Mouse (Mus musculus): Measurements from ENCODE around the gene Slx1b. TPM values are rescaled to one million over a fixed set of nuclear protein-coding genes. Genes with fewer than 3 reads are reported as not detected.
"Not testable (repeated sequence)": the region's sequence is repeated elsewhere in the genome, so short reads cannot be mapped to it uniquely, and the experiment has no call there.

The Slx1b gene
- 21.0 and 21.1 TPM in 2 replicates for polyA plus RNA-seq (2015; fragmentation: Nextera tagmentation; extraction: Ambion mirVana)

- Histone ChIP-seq H3K9ac (replicated peaks) (peak within 1 kb of the TSS; percentile 80), H3K4me2 (replicated peaks) (peak within 1 kb of the TSS; percentile 97), H3K27me3 (no peaks in the 10 kb centered on the region), H3K4me3 (replicated peaks) (peak within 1 kb of the TSS; percentile 69), H3K36me3 (peaks cover 45% of the 10 kb centered on the region), H3K27ac (peak within 1 kb of the TSS; percentile 95), H3K9me3 (no peaks in the 10 kb centered on the region), H3K4me1 (replicated peaks) (peaks cover 45% of the 10 kb centered on the region)
- ATAC-seq = peak; percentile 97
- whole genome bisulfite sequencing = under 1% methylated on average over 40 of the region's 40 CpGs
These were observed at the start of gene Slx1b for GRCm38 (mm10) chr7:126695631-126696207. Gene Slx1b, minus strand, starts transcription at chr7:126695784.

DNA sequence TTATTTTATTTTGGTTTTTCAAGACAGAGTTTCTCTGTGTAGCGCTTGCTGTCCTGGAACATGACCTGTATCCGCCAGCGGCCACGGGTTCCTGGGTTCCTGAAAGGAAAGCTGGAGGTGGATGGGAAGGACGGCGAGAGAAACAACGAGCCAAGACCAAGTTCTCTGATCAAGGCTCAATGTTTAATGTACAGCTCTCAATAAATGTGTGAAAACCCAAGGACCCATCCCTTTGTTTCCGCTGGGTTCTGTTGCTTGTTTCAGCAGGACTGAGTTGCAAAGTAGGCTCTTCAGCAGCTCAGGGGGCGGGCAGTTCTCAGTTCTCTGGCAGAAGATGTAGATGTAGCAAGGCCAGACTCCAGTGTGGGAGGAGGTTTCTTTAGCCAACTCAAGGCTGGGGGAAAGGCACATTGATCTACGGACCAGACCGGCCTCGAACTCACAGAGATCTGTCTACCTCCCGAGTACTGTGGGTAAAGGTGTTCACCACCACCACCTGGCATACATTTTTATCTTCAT lies 46.4 kb upstream of the Slx1b start:
- H3K9me3 ChIP-seq = no peaks in the 10 kb centered on the region
- no peak overlapping the region for H3K27ac ChIP-seq
- H3K4me1 ChIP-seq (replicated peaks) = peaks cover 9% of the 10 kb centered on the region; the same call in 1 of the 2 replicates
- no peak overlapping the region for H3K4me2 ChIP-seq (replicated peaks)
- no peak for ATAC-seq
- H3K36me3 ChIP-seq = no peaks in the 10 kb centered on the region
- no peak overlapping the region for H3K4me3 ChIP-seq (replicated peaks)
- no peaks in the 10 kb centered on the region for H3K27me3 ChIP-seq
- WGBS = 93% methylated on average over 13 of the region's 13 CpGs
- H3K9ac ChIP-seq (replicated peaks) = no peak overlapping the region

DNA sequence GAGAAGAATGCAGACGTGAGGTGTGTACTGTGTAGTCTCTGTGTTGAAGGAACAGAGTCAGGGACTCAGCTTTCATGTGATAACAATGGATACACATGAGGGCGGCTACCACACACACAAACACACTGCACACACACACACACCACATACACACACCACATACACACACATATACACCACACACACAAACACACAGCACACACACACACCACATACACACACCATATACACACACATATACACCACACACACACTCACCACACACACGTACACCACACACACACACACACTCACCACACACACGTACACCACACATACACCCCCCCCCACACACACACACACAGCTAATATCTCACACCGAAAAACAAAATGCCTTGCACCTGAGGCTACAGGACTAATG lies 45.9 kb upstream of the Slx1b start:
- Histone ChIP-seq H3K4me3 (replicated peaks) (no peak overlapping the region), H3K36me3 (no peaks in the 10 kb centered on the region), H3K4me2 (replicated peaks) (no peak overlapping the region), H3K9me3 (no peaks in the 10 kb centered on the region), H3K27me3 (no peaks in the 10 kb centered on the region), H3K9ac (replicated peaks) (no peak overlapping the region), H3K27ac (no peak overlapping the region), H3K4me1 (replicated peaks) (peaks cover 9% of the 10 kb centered on the region; the same call in 1 of the 2 replicates)
- no peak for ATAC-seq
- WGBS = 85% methylated on average over 5 of the region's 5 CpGs

GRCm38 (mm10) chr7:126740977-126741376 lies 45.4 kb upstream of the Slx1b start:
- Histone ChIP-seq H3K4me2 (replicated peaks) (no peak overlapping the region), H3K4me3 (replicated peaks) (no peak overlapping the region), H3K4me1 (replicated peaks) (peaks cover 9% of the 10 kb centered on the region; the same call in 1 of the 2 replicates), H3K27ac (no peak overlapping the region), H3K27me3 (no peaks in the 10 kb centered on the region), H3K9me3 (no peaks in the 10 kb centered on the region), H3K36me3 (no peaks in the 10 kb centered on the region), H3K9ac (replicated peaks) (no peak overlapping the region)
- WGBS = 86% methylated on average over 5 of the region's 5 CpGs
- no peak for ATAC-seq

GRCm38 (mm10) chr7:126740132-126740735 lies 44.6 kb upstream of the Slx1b start:
- H3K27me3 ChIP-seq = no peaks in the 10 kb centered on the region
- H3K4me1 ChIP-seq (replicated peaks) = peaks cover 9% of the 10 kb centered on the region; the same call in 1 of the 2 replicates
- H3K9me3 ChIP-seq = no peaks in the 10 kb centered on the region
- H3K4me3 ChIP-seq (replicated peaks) = no peak overlapping the region
- H3K36me3 ChIP-seq = no peaks in the 10 kb centered on the region
- WGBS = 70% methylated on average over 13 of the region's 13 CpGs
- no peak overlapping the region for H3K9ac ChIP-seq (replicated peaks)
- H3K27ac ChIP-seq = no peak overlapping the region
- no peak for ATAC-seq
- no peak overlapping the region for H3K4me2 ChIP-seq (replicated peaks)

GRCm38 (mm10) chr7:126739551-126739950 lies 44.0 kb upstream of the Slx1b start:
- WGBS = 86% methylated on average over 17 of the region's 17 CpGs
- Histone ChIP-seq H3K4me2 (replicated peaks) (no peak overlapping the region), H3K9ac (replicated peaks) (no peak overlapping the region), H3K36me3 (no peaks in the 10 kb centered on the region), H3K4me1 (replicated peaks) (peaks cover 9% of the 10 kb centered on the region; the same call in 1 of the 2 replicates), H3K9me3 (no peaks in the 10 kb centered on the region), H3K27me3 (no peaks in the 10 kb centered on the region), H3K4me3 (replicated peaks) (no peak overlapping the region), H3K27ac (no peak overlapping the region)
- ATAC-seq = no peak

DNA sequence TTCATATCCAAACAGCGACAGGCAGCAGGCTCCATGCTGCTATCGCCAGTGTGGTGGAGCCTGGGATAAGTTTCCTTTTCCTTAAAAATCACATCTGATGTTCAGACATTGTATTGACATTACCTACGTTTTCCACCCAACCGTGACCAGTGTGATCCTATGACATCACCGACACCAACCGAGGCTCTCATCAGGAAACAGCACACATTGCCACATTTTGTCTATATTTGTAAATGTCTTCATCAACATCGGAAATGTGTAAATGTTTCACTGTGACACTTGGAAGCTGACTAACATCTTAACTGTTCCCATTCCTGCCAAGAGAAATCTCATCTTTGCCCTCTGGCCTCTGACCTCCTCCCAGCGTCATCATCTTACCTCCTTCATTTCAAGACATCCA lies 40.5 kb upstream of the Slx1b start:
- Histone ChIP-seq H3K4me2 (replicated peaks) (no peak overlapping the region), H3K4me3 (replicated peaks) (no peak overlapping the region), H3K36me3 (no peaks in the 10 kb centered on the region), H3K9me3 (no peaks in the 10 kb centered on the region), H3K27ac (no peak overlapping the region), H3K27me3 (no peaks in the 10 kb centered on the region), H3K9ac (replicated peaks) (no peak overlapping the region), H3K4me1 (replicated peaks) (peaks cover 9% of the 10 kb centered on the region; the same call in 1 of the 2 replicates)
- WGBS = 89% methylated on average over 8 of the region's 8 CpGs
- no peak for ATAC-seq

GRCm38 (mm10) chr7:126730256-126730789 lies 34.7 kb upstream of the Slx1b start:
- not testable (repeated sequence) for H3K4me1 ChIP-seq (replicated peaks); H3K27ac ChIP-seq

GRCm38 (mm10) chr7:126725667-126726066 lies 30.1 kb upstream of the Slx1b start:
- no peak overlapping the region for H3K4me3 ChIP-seq (replicated peaks)
- H3K27ac ChIP-seq = no peak overlapping the region
- no peaks in the 10 kb centered on the region for H3K27me3 ChIP-seq
- ATAC-seq = no peak
- H3K4me2 ChIP-seq (replicated peaks) = no peak overlapping the region
- no peaks in the 10 kb centered on the region for H3K9me3 ChIP-seq
- H3K9ac ChIP-seq (replicated peaks) = no peak overlapping the region
- no peaks in the 10 kb centered on the region for H3K4me1 ChIP-seq (replicated peaks)
- WGBS = 81% methylated on average over 5 of the region's 5 CpGs
- no peaks in the 10 kb centered on the region for H3K36me3 ChIP-seq

More at GRCm38 (mm10) chr7:126730256-126730789, 34.7 kb upstream of the Slx1b start:
- H3K4me2 ChIP-seq (replicated peaks); H3K36me3 ChIP-seq; H3K27me3 ChIP-seq; H3K9ac ChIP-seq (replicated peaks); H3K4me3 ChIP-seq (replicated peaks); ATAC-seq; H3K9me3 ChIP-seq: not testable (repeated sequence)
- WGBS = 83% methylated on average over 4 of the region's 4 CpGs

DNA sequence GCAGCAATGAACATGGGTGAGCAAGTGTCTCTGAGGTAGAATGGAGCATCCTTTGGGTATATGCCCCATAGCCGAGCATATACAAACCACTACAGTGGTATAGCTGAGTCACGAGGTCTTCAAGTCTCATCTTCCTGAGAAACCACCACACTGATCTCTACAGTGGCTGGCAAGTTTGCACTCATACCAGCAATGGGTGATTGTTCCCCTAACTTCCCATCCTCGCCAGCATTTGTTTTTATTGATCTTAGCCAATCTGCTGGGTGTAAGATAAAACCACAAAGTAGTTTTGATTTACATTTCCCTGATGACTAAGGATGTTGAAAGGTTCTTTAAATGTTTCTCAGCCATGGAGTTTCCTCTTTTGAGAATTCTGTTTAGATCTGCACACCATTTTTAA lies 29.5 kb upstream of the Slx1b start:
- no peak for ATAC-seq
- no peak overlapping the region for H3K9ac ChIP-seq (replicated peaks)
- H3K27ac ChIP-seq = no peak overlapping the region
- no peaks in the 10 kb centered on the region for H3K27me3 ChIP-seq
- no peaks in the 10 kb centered on the region for H3K4me1 ChIP-seq (replicated peaks)
- H3K9me3 ChIP-seq = no peaks in the 10 kb centered on the region
- 85% methylated on average over 3 of the region's 3 CpGs for WGBS
- no peak overlapping the region for H3K4me2 ChIP-seq (replicated peaks)
- no peaks in the 10 kb centered on the region for H3K36me3 ChIP-seq
- no peak overlapping the region for H3K4me3 ChIP-seq (replicated peaks)

DNA sequence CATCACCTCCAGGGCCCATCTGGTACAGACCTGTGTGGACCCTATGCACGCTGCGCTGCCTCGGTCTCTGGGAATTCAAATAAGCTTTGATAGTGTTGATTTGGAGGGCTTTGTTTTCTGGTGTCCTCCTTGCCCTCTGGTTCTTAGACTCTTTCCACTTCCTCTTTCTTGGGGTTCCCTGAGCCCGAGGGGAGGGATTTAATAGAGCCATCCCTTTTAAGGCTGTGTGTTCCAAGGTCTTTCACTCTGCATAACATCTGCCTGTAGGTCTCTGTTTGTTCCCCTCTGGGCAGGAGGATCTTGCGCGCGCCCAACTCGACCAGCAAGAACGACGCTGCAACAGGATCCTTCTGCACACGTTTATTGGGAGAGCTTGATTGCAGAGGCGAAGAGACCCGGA lies 26.1 kb upstream of the Slx1b start:
- no peaks in the 10 kb centered on the region for H3K4me1 ChIP-seq (replicated peaks)
- H3K4me3 ChIP-seq (replicated peaks) = no peak overlapping the region
- no peak for ATAC-seq
- no peaks in the 10 kb centered on the region for H3K27me3 ChIP-seq
- H3K9me3 ChIP-seq = no peaks in the 10 kb centered on the region
- no peak overlapping the region for H3K4me2 ChIP-seq (replicated peaks)
- H3K9ac ChIP-seq (replicated peaks) = no peak overlapping the region
- no peak overlapping the region for H3K27ac ChIP-seq
- WGBS = 94% methylated on average over 13 of the region's 13 CpGs
- H3K36me3 ChIP-seq = no peaks in the 10 kb centered on the region

- Histone ChIP-seq H3K9me3 (no peaks in the 10 kb centered on the region), H3K9ac (replicated peaks) (no peak overlapping the region), H3K4me3 (replicated peaks) (no peak overlapping the region), H3K27ac (no peak overlapping the region), H3K4me2 (replicated peaks) (no peak overlapping the region), H3K36me3 (no peaks in the 10 kb centered on the region), H3K27me3 (no peaks in the 10 kb centered on the region), H3K4me1 (replicated peaks) (no peaks in the 10 kb centered on the region)
- no peak for ATAC-seq
- WGBS = 95% methylated on average over 5 of the region's 5 CpGs
These were observed 23.3 kb upstream of the Slx1b start for GRCm38 (mm10) chr7:126718787-126719337.
